Mouse (Mus musculus) myocyte (in vitro differentiated cells): ENCODE results near the gene Olfr43.

Experiments
- CEBPB ChIP-seq: IDR thresholded peaks from 2 replicates; pipeline ENCODE4 v1.6.1; 2011; ENCODE audit warnings: mild to moderate bottlenecking, moderate library complexity; ENCODE audit not compliant: poor library complexity, insufficient read depth, severe bottlenecking
- MAX ChIP-seq: IDR thresholded peaks from one replicate; pipeline ENCODE4 v1.6.1; 2011; ENCODE audit warnings: low read depth, mild to moderate bottlenecking, control low read depth
- MYOD1 ChIP-seq, 3 experiments: IDR thresholded peaks; one replicate each; pipeline ENCODE4 v1.6.1; 2011; ENCODE audit warnings: control low read depth in 2 of 3, low read depth in 2 of 3, mild to moderate bottlenecking in 2 of 3, moderate library complexity in 1 of 3; ENCODE audit not compliant: insufficient read length in 2 of 3, control insufficient read depth in 1 of 3
- MYOG ChIP-seq, 3 experiments: IDR thresholded peaks; one replicate each; pipeline ENCODE4 v1.6.1; 2011; ENCODE audit warnings: control low read depth in 2 of 3, low read depth in 2 of 3, mild to moderate bottlenecking in 2 of 3; ENCODE audit not compliant: insufficient read length in 2 of 3, control insufficient read depth in 1 of 3, insufficient read depth in 1 of 3
- POLR2A ChIP-seq: IDR thresholded peaks from one replicate; pipeline ENCODE4 v1.6.1; 2011; ENCODE audit warnings: low read depth, mild to moderate bottlenecking, control low read depth, moderate library complexity; ENCODE audit not compliant: insufficient read length
- POLR2AphosphoS2 ChIP-seq: IDR thresholded peaks from one replicate; pipeline ENCODE4 v1.6.1; 2011; ENCODE audit warnings: low read depth, control low read depth; ENCODE audit not compliant: insufficient read length
- TCF3 ChIP-seq: IDR thresholded peaks from one replicate; pipeline ENCODE4 v1.6.1; 2011; ENCODE audit warnings: low read depth, control low read depth; ENCODE audit not compliant: insufficient read length
- USF1 ChIP-seq: IDR thresholded peaks from one replicate; pipeline ENCODE4 v1.6.1; 2011; ENCODE audit warnings: low read depth, mild to moderate bottlenecking, control low read depth, moderate library complexity

DNA sequence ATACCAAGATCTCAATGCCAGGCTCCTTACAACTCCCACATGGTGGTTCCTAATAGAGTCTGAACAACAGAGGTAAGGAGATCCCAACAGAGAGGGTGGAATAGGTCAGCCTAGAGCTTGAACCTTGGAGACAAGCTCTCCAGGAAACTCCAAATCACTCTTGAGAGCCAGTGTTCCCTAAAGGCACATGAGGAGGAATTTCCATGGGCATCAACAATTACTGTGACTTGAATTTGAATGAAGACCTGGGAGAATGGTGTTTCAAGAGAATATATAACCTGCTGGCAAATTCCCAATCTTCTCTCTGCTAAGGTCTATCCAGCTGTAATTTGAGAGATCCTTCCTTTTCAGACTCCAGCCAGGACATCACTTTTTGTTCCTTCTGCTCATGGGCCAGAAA is 25.2 kb downstream of the Olfr43 start, which contains the start of gene Olfr403:
- no peak for TF ChIP-seq USF1
- no peak for TF ChIP-seq TCF3
- no peak for TF ChIP-seq POLR2A
- TF ChIP-seq MYOD1 (IDR thresholded peaks at IDR 0.05; ENCODE audit: control insufficient read depth in 1 of 3, insufficient read length in 2 of 3, low read depth in 2 of 3): no peak
- TF ChIP-seq POLR2AphosphoS2: no peak
- TF ChIP-seq CEBPB: no peak
- TF ChIP-seq MAX: no peak
- TF ChIP-seq MYOG (IDR thresholded peaks at IDR 0.05; ENCODE audit: control insufficient read depth in 1 of 3, insufficient read depth in 1 of 3, insufficient read length in 2 of 3, low read depth in 2 of 3): no peak
